Comparison of ENCODE assay signal across 8 mouse cellular contexts in genomic region chr10:71347509-71347949, GRCm38 (mm10). TPM values are rescaled to one million over a fixed set of nuclear protein-coding genes. Genes with fewer than 3 reads are reported as not detected.
DNase-seq lines count a peak whose midpoint lies in the region; ATAC-seq lines count a peak whose summit lies in the region.

Gene Ipmk, plus strand, starts transcription at chr10:71347763.

- under 1% methylated on average over 48 of the region's 49 CpGs for WGBS in heart, embryonic 14.5 days
- under 1% methylated on average over 36 of the region's 49 CpGs for WGBS in liver, embryonic 13.5 days (ENCODE audit: insufficient replicate concordance)
- WGBS in stomach, embryonic 16.5 days: under 1% methylated on average over 41 of the region's 49 CpGs

- DNase-seq in CD4-positive, CD25-positive, alpha-beta regulatory T cell, adult 2 months (ENCODE audit: low read depth, low spot score): peak; percentile 97
- DNase-seq in fibroblast of lung, adult 2 months (ENCODE audit: low read depth): peak; percentile 93
- peak; percentile 100 for DNase-seq in kidney, postnatal 14 days
- DNase-seq in liver, embryonic 13.5 days: peak; percentile 97
- peak; percentile 98 for DNase-seq in neural tube, embryonic 10.5 days (ENCODE audit: extremely low spot score, low spot score)

- H3K4me2 ChIP-seq in heart, embryonic 14.5 days (ENCODE audit: low read length): peak within 1 kb of the TSS; percentile 86
- H3K4me2 ChIP-seq in liver, embryonic 13.5 days: peak within 1 kb of the TSS; percentile 97
- H3K4me2 ChIP-seq in stomach, embryonic 16.5 days (ENCODE audit: low read depth, low read length): peak within 1 kb of the TSS; percentile 71

- peak; percentile 90 for ATAC-seq in heart, embryonic 14.5 days (ENCODE audit: insufficient number of reproducible peaks, insufficient read depth, low FRiP score, low read depth)
- peak; percentile 89 for ATAC-seq in liver, embryonic 13.5 days (ENCODE audit: low read depth)
- peak; percentile 93 for ATAC-seq in stomach, embryonic 16.5 days (ENCODE audit: insufficient read depth, low FRiP score)

- H3K9me3 ChIP-seq in heart, embryonic 14.5 days (ENCODE audit: control insufficient read depth, low read length): no peaks in the 10 kb centered on the region
- no peaks in the 10 kb centered on the region for H3K9me3 ChIP-seq in liver, embryonic 13.5 days (replicated peaks)
- H3K9me3 ChIP-seq in stomach, embryonic 16.5 days (replicated peaks; ENCODE audit: control insufficient read depth, low read length): no peaks in the 10 kb centered on the region

- H3K4me1 ChIP-seq in brown adipose tissue, adult 24 weeks (ENCODE audit: control insufficient read depth, insufficient read depth, insufficient read length, low read length): peaks cover 3% of the 10 kb centered on the region
- peaks cover 2 to 26% of the 10 kb centered on the region in 2 experiments; a peak in 3 of 4 replicates for H3K4me1 ChIP-seq in heart, embryonic 14.5 days (ENCODE audit: control insufficient read depth in 2 of 2, insufficient read depth in 2 of 2, low read length in 2 of 2)
- peaks cover 54% of the 10 kb centered on the region for H3K4me1 ChIP-seq in liver, embryonic 13.5 days (replicated peaks)
- peaks cover 23% of the 10 kb centered on the region for H3K4me1 ChIP-seq in stomach, embryonic 16.5 days (ENCODE audit: control insufficient read depth, insufficient read depth, low read length)

- H3K9ac ChIP-seq in heart, embryonic 14.5 days (ENCODE audit: low read length): peak within 1 kb of the TSS; percentile 85
- H3K9ac ChIP-seq in liver, embryonic 13.5 days: peak within 1 kb of the TSS; percentile 95
- H3K9ac ChIP-seq in stomach, embryonic 16.5 days (ENCODE audit: low read length): peak within 1 kb of the TSS; percentile 86

- no peaks in the 10 kb centered on the region for H3K27me3 ChIP-seq in heart, embryonic 14.5 days (ENCODE audit: control insufficient read depth, insufficient read depth, low read length)
- H3K27me3 ChIP-seq in liver, embryonic 13.5 days: no peaks in the 10 kb centered on the region
- no peaks in the 10 kb centered on the region for H3K27me3 ChIP-seq in stomach, embryonic 16.5 days (ENCODE audit: control insufficient read depth, insufficient read depth, low read length)

- peak within 1 kb of the TSS; percentile 83 for H3K4me3 ChIP-seq in brown adipose tissue, adult 24 weeks (ENCODE audit: insufficient read depth, low read depth, low read length)
- H3K4me3 ChIP-seq in heart, embryonic 14.5 days (ENCODE audit: control insufficient read depth in 1 of 2, insufficient read depth in 1 of 2, low read depth in 1 of 2, low read length in 2 of 2): peak within 1 kb of the TSS; percentile 65 to 89
- H3K4me3 ChIP-seq in liver, embryonic 13.5 days (replicated peaks): peak within 1 kb of the TSS; percentile 94
- peak within 1 kb of the TSS; percentile 91 for H3K4me3 ChIP-seq in stomach, embryonic 16.5 days (replicated peaks; ENCODE audit: low read length)

- H3K36me3 ChIP-seq in heart, embryonic 14.5 days (ENCODE audit: control insufficient read depth, insufficient read depth, low read length): no peaks in the 10 kb centered on the region; the same call in 1 of the 2 replicates
- peaks cover 9% of the 10 kb centered on the region for H3K36me3 ChIP-seq in liver, embryonic 13.5 days
- H3K36me3 ChIP-seq in stomach, embryonic 16.5 days (ENCODE audit: control insufficient read depth, insufficient read depth, low read length): no peaks in the 10 kb centered on the region

- H3K27ac ChIP-seq in brown adipose tissue, adult 24 weeks (replicated peaks; ENCODE audit: low read depth, low read length): peak within 1 kb of the TSS; percentile 64
- H3K27ac ChIP-seq in heart, embryonic 14.5 days (replicated peaks in 1 of 2; ENCODE audit: control insufficient read depth in 1 of 2, insufficient read depth in 1 of 2, low read depth in 2 of 2, low read length in 2 of 2): peak within 1 kb of the TSS; percentile 59 to 76
- peak within 1 kb of the TSS; percentile 90 for H3K27ac ChIP-seq in liver, embryonic 13.5 days
- peak within 1 kb of the TSS; percentile 82 for H3K27ac ChIP-seq in stomach, embryonic 16.5 days (ENCODE audit: low read length)

RNA-seq across cellular contexts. Expression of gene Ipmk, which starts in this region (rescaled TPM):
- 3.5 and 5.1 TPM in 2 replicates for polyA plus RNA-seq in brown adipose tissue, adult 24 weeks (2012; ENCODE audit: insufficient read depth, insufficient read length, missing spikeins)
- 8.7 and 8.8 TPM in 2 replicates for polyA plus RNA-seq in heart, embryonic 14.5 days (2014; fragmentation: Nextera tagmentation; extraction: Ambion mirVana)
- 8.3 and 11.2 TPM in 2 replicates for polyA plus RNA-seq in liver, embryonic 13.5 days (2015; fragmentation: Nextera tagmentation; extraction: Ambion mirVana)
- polyA plus RNA-seq in stomach, embryonic 16.5 days (2015; fragmentation: Nextera tagmentation; extraction: Ambion mirVana): 11.0 and 12.3 TPM in 2 replicates

Comparison
In these comparisons a context has a peak if more than half of its experiments do, and no peak if none do; other contexts are left out.
1. Peak in every context shown above with its lines: DNase-seq, ATAC-seq, H3K4me3 ChIP-seq and H3K27ac ChIP-seq.